Mouse (Mus musculus) C2C12 (cell line): ENCODE measurements around the gene Tmem203.

Experiments used
- CEBPB ChIP-seq: IDR thresholded peaks from one replicate; pipeline ENCODE4 v1.6.1; 2011; ENCODE audit warnings: low read depth, mild to moderate bottlenecking, control low read depth, moderate library complexity
- CTCF ChIP-seq: IDR thresholded peaks from one replicate; pipeline ENCODE4 v1.5.1; 2011; ENCODE audit not compliant: control insufficient read depth, insufficient read depth, insufficient read length
- FOSL1 ChIP-seq: IDR thresholded peaks from one replicate; pipeline ENCODE4 v1.8.0; 2011; ENCODE audit warnings: mild to moderate bottlenecking, low read length; ENCODE audit not compliant: poor library complexity, insufficient read depth, severe bottlenecking
- MAX ChIP-seq: IDR thresholded peaks from one replicate; pipeline ENCODE4 v1.6.1; 2011; ENCODE audit warnings: mild to moderate bottlenecking, control low read depth
- MYOD1 ChIP-seq: IDR thresholded peaks from one replicate; pipeline ENCODE4 v1.6.1; 2011; ENCODE audit warnings: low read depth; ENCODE audit not compliant: control insufficient read depth, insufficient read length
- USF1 ChIP-seq: IDR thresholded peaks from one replicate; pipeline ENCODE4 v1.6.1; 2011; ENCODE audit warnings: low read depth, mild to moderate bottlenecking, control low read depth, moderate library complexity

GRCm38 (mm10) chr2:25225811-25226379 lies 29.3 kb upstream of the Tmem203 start:
- no peak for TF ChIP-seq CTCF
- TF ChIP-seq USF1: no peak
- no peak for TF ChIP-seq CEBPB
- TF ChIP-seq FOSL1: no peak
- no peak for TF ChIP-seq MAX
- no peak for TF ChIP-seq MYOD1
